Mouse (Mus musculus) layer of hippocampus, adult 18-20 months (tissue): ENCODE measurements at regions not wholly inside any gene's neighbourhood (a gene's known extent, or its start where the extent isn't known, plus 50 kb on each side); places are given as distances from the start of the nearest gene placed in this dataset.
A peak's percentile ranks its signal among the peaks of the same experiment; 100 is the strongest.

Experiments used
- DNase-seq, 2 experiments: peaks; one replicate each; pipeline ENCODE4 v3.0.0; 2022; ENCODE audit warnings: low spot score in 2 of 2

DNA sequence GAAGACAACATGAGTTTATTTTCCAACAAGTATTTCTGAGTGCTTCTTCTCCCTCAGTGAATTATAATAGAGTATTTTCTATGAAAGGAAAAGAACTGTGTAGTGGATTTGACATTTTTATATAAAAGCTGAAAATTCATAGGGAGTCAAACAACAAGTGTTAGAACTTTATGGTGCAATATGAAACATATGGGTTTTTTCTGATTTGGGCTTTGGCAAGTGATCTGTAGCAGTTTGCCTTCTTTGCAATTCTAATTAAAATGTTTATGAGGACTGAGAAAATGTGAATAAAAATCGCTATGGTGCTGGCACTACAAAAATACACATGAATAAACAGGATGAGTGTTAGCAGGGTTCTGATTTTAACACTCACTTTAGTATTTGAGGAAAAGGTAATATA is 341.0 kb downstream of the Gabrg1 start:
- peak in 1 of 2 experiments; percentile 50 for DNase-seq

DNA sequence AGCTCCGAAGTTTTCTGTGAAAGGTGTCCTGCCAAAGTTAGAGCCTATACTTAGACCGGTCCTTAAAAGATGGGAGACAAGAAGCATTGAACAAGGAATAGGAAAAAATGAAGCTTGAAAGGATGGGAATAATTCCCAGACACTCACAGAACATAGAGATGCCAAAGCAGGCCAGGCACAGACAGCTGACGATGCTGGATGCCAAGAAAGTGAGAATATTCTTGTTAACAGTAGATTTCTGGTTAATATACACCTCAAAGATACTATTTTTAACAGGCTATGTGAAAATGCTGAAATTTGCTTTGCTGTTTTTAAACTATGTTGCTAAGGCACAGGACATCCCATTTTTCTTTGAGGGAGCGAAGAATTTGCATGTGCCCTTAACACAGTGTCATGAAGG is 366.3 kb downstream of the Gabrg1 start:
- peak in 1 of 2 experiments; percentile 10 for DNase-seq

GRCm38 (mm10) chr5:70434636-70435035 is 407.8 kb downstream of the Gabrg1 start:
- DNase-seq, result no peak

DNA sequence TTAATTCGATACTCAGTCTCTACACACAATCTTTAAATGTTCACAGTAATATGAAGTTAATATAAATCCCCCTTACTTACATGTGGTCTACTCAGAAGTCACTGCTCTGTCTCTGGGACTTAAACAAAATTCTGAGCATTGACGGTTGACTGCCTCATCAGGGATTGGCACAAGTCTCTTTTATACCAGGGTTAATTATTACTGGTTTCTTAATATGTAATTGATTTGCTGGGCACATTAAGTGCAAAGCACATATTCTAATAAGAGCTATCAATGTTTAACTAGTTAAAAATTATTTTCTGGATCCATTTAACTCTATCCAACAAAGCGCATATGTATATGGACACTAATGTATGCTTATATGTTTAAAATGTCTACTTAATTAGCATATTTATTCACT is 441.9 kb downstream of the Gabrg1 start:
- DNase-seq, result no peak

DNA sequence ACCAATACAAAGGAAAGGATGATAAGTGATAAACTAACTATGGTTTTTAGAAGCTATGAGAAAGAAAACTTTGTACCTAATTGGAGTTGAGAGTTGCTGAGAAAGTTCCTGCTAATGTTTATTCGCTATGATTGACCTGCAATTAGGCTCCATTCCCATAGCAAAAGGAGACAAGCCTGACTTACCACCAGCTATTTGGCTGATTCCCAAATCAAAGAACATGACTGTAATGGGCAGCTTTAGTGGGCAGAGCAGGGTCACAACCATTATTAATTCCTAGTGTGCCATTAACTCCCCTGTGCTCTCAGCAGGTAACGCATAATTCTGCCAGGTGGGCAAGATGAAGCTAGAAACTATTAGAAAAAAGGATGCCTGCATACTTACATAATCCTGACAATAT is 452.5 kb downstream of the Gabrg1 start:
- no peak for DNase-seq

- no peak for DNase-seq
Observed at GRCm38 (mm10) chr5:70387318-70387717, 455.1 kb downstream of the Gabrg1 start.
